Mouse (Mus musculus) liver, embryonic 14.5 days (tissue): Measurements from ENCODE around the gene Rhbdf2. TPM values are rescaled to one million over a fixed set of nuclear protein-coding genes. Genes with fewer than 3 reads are reported as not detected.
A peak's percentile ranks its signal among the peaks of the same experiment; 100 is the strongest.

Experiments
- ATAC-seq: fragments of 200-750 bp; cut with Nextera tagmentation; 2 replicates; pipeline ENCODE4 v1.8.0; 2017; ENCODE audit warnings: moderate number of reproducible peaks, mild to moderate bottlenecking, moderate library complexity; ENCODE audit not compliant: insufficient read depth
- DNase-seq, 3 experiments: peaks; one replicate each; pipeline ENCODE4 v3.0.0-alpha.2; 2012 to 2013; ENCODE audit warnings: low read depth in 3 of 3, low spot score in 3 of 3
- H3K27ac ChIP-seq: fragments of 300-500 bp; sonication (generic); 2 replicates; pipeline ENCODE4 v1.5.1; 2014; ENCODE audit warnings: moderate library complexity, mild to moderate bottlenecking, control low read depth, inconsistent platforms
- H3K27me3 ChIP-seq: fragments of 300-500 bp; sonication (generic); 2 replicates; pipeline ENCODE4 v1.6.1; 2014; ENCODE audit warnings: mild to moderate bottlenecking, low read length, moderate library complexity; ENCODE audit not compliant: control insufficient read depth, insufficient read depth
- H3K36me3 ChIP-seq: fragments of 300-500 bp; sonication (generic); replicated peaks from 2 replicates; pipeline ENCODE4 v1.6.1; 2014; ENCODE audit warnings: low read depth; ENCODE audit not compliant: control insufficient read depth, insufficient read depth
- H3K4me1 ChIP-seq, 2 experiments: fragments of 200-500 bp in 1 of 2; fragments of 300-500 bp in 1 of 2; sonication (generic) in 1 of 2; replicated peaks; 2 replicates each; pipeline ENCODE4 v1.6.1; 2012 to 2014; ENCODE audit warnings: antibody characterized with exemption in 1 of 2, inconsistent platforms in 1 of 2, low read length in 1 of 2; ENCODE audit not compliant: control insufficient read depth in 2 of 2, insufficient read depth in 2 of 2
- H3K4me2 ChIP-seq: fragments of 300-500 bp; sonication (generic); 2 replicates; pipeline ENCODE4 v1.6.1; 2014; ENCODE audit warnings: low read depth, mild to moderate bottlenecking, control low read depth, moderate library complexity
- H3K4me3 ChIP-seq, 2 experiments: fragments of 200-500 bp in 1 of 2; fragments of 300-500 bp in 1 of 2; sonication (generic) in 1 of 2; 2 replicates each; pipeline ENCODE4 v1.5.1; 2012 to 2014; ENCODE audit warnings: low read depth in 2 of 2, low read length in 2 of 2, mild to moderate bottlenecking in 2 of 2, control low read depth in 1 of 2, inconsistent platforms in 1 of 2, moderate library complexity in 1 of 2; ENCODE audit not compliant: insufficient read depth in 1 of 2
- H3K9ac ChIP-seq: fragments of 300-500 bp; sonication (generic); replicated peaks from 2 replicates; pipeline ENCODE4 v1.6.1; 2014; ENCODE audit warnings: mild to moderate bottlenecking, control low read depth, moderate library complexity
- H3K9me3 ChIP-seq: fragments of 300-500 bp; sonication (generic); 2 replicates; pipeline ENCODE4 v1.6.1; 2016; ENCODE audit warnings: low read length, mixed read lengths; ENCODE audit not compliant: control insufficient read depth
- CTCF ChIP-seq: IDR thresholded peaks from 2 replicates; pipeline ENCODE4 v1.5.1; 2016; ENCODE audit warnings: antibody characterized with exemption, low read depth, control low read depth
- EP300 ChIP-seq: IDR thresholded peaks from 2 replicates; pipeline ENCODE4 v1.6.1; 2016; ENCODE audit warnings: antibody characterized with exemption, low read depth
- WGBS: fragments of 180-500 bp; shearing (Covaris S2); extraction: QIAGEN DNeasy Blood & Tissue Kit; methylation state at CpG from one replicate; pipeline ENCODE4 v1.1.7; 2014; ENCODE audit not compliant: insufficient replicate concordance; 5-methylcytosine and 5-hydroxymethylcytosine counted together
- polyA plus RNA-seq, 2 experiments: library from polyadenylated mRNA; depleted of rRNA in 1 of 2; stranded (reverse) in 1 of 2; unstranded in 1 of 2; fragments of >200 nt; fragmentation: Nextera tagmentation in 1 of 2; extraction: Ambion mirVana in 1 of 2; gene quantifications; 2 replicates each; pipeline versions ENCODE4 v1.2.1 to v1.2.3; 2012 to 2014

Rhbdf2 gene
- polyA plus RNA-seq, 2 experiments: 3.8 to 8.3 TPM

GRCm38 (mm10) chr11:116673410-116673809 is 46.6 kb upstream of the Rhbdf2 start:
- Histone ChIP-seq H3K27me3 (no peaks in the 10 kb centered on the region), H3K4me1 (peaks cover 13 to 22% of the 10 kb centered on the region in 2 experiments), H3K27ac (peak overlapping the region; percentile 56; the same call in 1 of the 2 replicates), H3K36me3 (peaks cover 47% of the 10 kb centered on the region), H3K4me2 (peak overlapping the region; percentile 85), H3K4me3 (peak overlapping the region; percentile 79 to 94; a peak in 3 of 4 replicates), H3K9ac (peak overlapping the region; percentile 94; the same call in 1 of the 2 replicates), H3K9me3 (no peaks in the 10 kb centered on the region)
- TF ChIP-seq CTCF (no peak), EP300 (no peak)
- DNase-seq (no peak), ATAC-seq (no peak)
- 70% methylated on average over 2 of the region's 2 CpGs for WGBS

- ATAC-seq (no peak), DNase-seq (peak; percentile 29 to 47 (median 38))
- Histone ChIP-seq H3K9ac (peak overlapping the region; percentile 94), H3K36me3 (peaks cover 45% of the 10 kb centered on the region), H3K4me1 (peaks cover 13 to 22% of the 10 kb centered on the region in 2 experiments), H3K27ac (peak overlapping the region; percentile 56), H3K27me3 (no peaks in the 10 kb centered on the region), H3K9me3 (no peaks in the 10 kb centered on the region), H3K4me3 (peak overlapping the region; percentile 79 to 94), H3K4me2 (peak overlapping the region; percentile 85)
- 10% methylated on average over 7 of the region's 7 CpGs for WGBS
- TF ChIP-seq CTCF: no peak
- no peak for TF ChIP-seq EP300
These were observed 45.8 kb upstream of the Rhbdf2 start for GRCm38 (mm10) chr11:116672595-116672994.

GRCm38 (mm10) chr11:116671845-116672434 is 45.1 kb upstream of the Rhbdf2 start:
- peaks cover 13 to 22% of the 10 kb centered on the region in 2 experiments for H3K4me1 ChIP-seq
- H3K9ac ChIP-seq: peak overlapping the region; percentile 94
- H3K9me3 ChIP-seq: no peaks in the 10 kb centered on the region
- ATAC-seq (peak; percentile 3; the same call in 1 of the 2 replicates), DNase-seq (no peak)
- H3K27ac ChIP-seq: peak overlapping the region; percentile 1
- H3K4me2 ChIP-seq: peak overlapping the region; percentile 85
- under 1% methylated on average over 24 of the region's 24 CpGs for WGBS
- H3K4me3 ChIP-seq: peak overlapping the region; percentile 79 to 94
- TF ChIP-seq EP300 (no peak), CTCF (no peak)
- H3K36me3 ChIP-seq: peaks cover 41% of the 10 kb centered on the region
- no peaks in the 10 kb centered on the region for H3K27me3 ChIP-seq

GRCm38 (mm10) chr11:116671112-116671844 is 44.5 kb upstream of the Rhbdf2 start:
- Histone ChIP-seq H3K4me3 (peak overlapping the region; percentile 79 to 94), H3K27me3 (no peaks in the 10 kb centered on the region), H3K4me2 (peak overlapping the region; percentile 85), H3K4me1 (peaks cover 13 to 22% of the 10 kb centered on the region in 2 experiments), H3K9ac (peak overlapping the region; percentile 94), H3K36me3 (peaks cover 35% of the 10 kb centered on the region), H3K27ac (peak overlapping the region; percentile 64), H3K9me3 (no peaks in the 10 kb centered on the region)
- ATAC-seq: peak; percentile 87
- under 1% methylated on average over 45 of the region's 45 CpGs for WGBS
- peak; percentile 97 to 99 (median 98) for DNase-seq
- TF ChIP-seq CTCF (peak; percentile 90), EP300 (peak; percentile 65)

GRCm38 (mm10) chr11:116670386-116670785 is 43.6 kb upstream of the Rhbdf2 start:
- no peaks in the 10 kb centered on the region for H3K27me3 ChIP-seq
- TF ChIP-seq EP300 (no peak), CTCF (no peak)
- peaks cover 13 to 22% of the 10 kb centered on the region in 2 experiments for H3K4me1 ChIP-seq

More at GRCm38 (mm10) chr11:116670386-116670785, 43.6 kb upstream of the Rhbdf2 start:
- Histone ChIP-seq H3K4me3 (no peak overlapping the region), H3K36me3 (peaks cover 26% of the 10 kb centered on the region), H3K4me2 (peak overlapping the region; percentile 85), H3K27ac (no peak overlapping the region), H3K9me3 (no peaks in the 10 kb centered on the region), H3K9ac (no peak overlapping the region)
- DNase-seq: no peak
- WGBS: 78% methylated on average over 7 of the region's 7 CpGs
- no peak for ATAC-seq
